Mouse (Mus musculus): ENCODE measurements around the gene Extl1. TPM values are rescaled to one million over a fixed set of nuclear protein-coding genes. Genes with fewer than 3 reads are reported as not detected.

Extl1 gene
- polyA plus RNA-seq, 1 experiment from 2014 or later: 0.11 TPM

DNA sequence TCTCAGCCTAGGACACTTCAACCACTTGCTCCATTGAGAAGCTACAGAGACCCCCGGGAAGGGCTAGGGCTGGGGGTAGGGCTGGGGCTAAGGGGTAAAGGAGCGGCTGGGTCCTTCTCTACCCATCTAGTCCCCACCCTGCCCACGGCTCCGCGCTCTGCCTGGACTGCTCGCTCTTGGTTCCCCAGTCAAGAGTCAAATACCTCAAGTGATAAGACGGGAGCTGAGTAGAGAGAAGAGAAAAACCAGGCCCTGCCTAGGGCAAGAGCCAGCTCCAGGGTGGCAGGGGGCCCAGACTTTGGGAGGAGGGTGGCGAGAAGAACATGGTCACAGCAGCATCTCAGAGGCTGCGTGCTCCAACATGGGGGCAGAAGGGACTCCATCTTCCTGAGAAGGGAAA lies 68.2 kb downstream of the Extl1 start:
- Histone ChIP-seq H3K36me3 (ENCODE audit: control insufficient read depth, insufficient read depth, low read length) (no peaks in the 10 kb centered on the region), H3K9me3 (ENCODE audit: control insufficient read depth, low read length) (peaks cover 2% of the 10 kb centered on the region; the same call in 1 of the 2 replicates)

DNA sequence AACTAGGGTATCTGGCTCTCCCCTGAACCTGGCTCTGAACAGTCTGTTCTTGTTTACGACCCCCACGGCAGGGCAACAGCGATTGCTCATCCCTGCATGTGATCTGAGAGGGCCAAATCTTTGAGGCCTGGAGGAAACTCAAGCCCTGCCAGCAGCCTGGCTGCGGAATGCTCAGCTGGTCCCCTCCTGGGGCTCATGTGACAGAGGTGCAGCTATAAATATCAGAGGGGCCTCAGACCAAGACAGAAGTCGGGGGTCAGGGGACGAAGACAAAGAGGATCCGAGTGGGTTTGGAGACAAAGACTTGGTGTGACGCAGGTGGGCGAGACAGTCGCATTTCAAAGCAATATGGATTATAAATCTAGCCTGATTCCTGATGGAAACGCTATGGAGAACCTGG lies 68.8 kb downstream of the Extl1 start, which contains the start of gene Trim63:
TSS of gene Trim63 (plus strand) at position 245 of the 400 bp plus-strand sequence.
- no peaks in the 10 kb centered on the region for H3K36me3 ChIP-seq (ENCODE audit: control insufficient read depth, insufficient read depth, low read length)
- H3K27me3 ChIP-seq (ENCODE audit: control insufficient read depth, insufficient read depth, low read length): no peaks in the 10 kb centered on the region
- 41% methylated on average over 11 of the region's 11 CpGs for WGBS
- H3K4me2 ChIP-seq: no peak within 1 kb of the TSS
- no peak within 1 kb of the TSS for H3K9ac ChIP-seq (ENCODE audit: low read length)
- ATAC-seq (ENCODE audit: low FRiP score) (no peak), DNase-seq (ENCODE audit: low spot score, missing footprints) (no peak)
- H3K4me3 ChIP-seq (ENCODE audit: low read depth, low read length): no peak within 1 kb of the TSS
- H3K9me3 ChIP-seq (ENCODE audit: control insufficient read depth, low read length): peaks cover 2% of the 10 kb centered on the region; the same call in 1 of the 2 replicates
- no peak within 1 kb of the TSS for H3K27ac ChIP-seq (ENCODE audit: low read depth, low read length)
- no peaks in the 10 kb centered on the region for H3K4me1 ChIP-seq (ENCODE audit: control insufficient read depth, insufficient read depth, low read length)

More for the DNA sequence above, 68.2 kb downstream of the Extl1 start:
- ATAC-seq (ENCODE audit: low FRiP score) (no peak), DNase-seq (ENCODE audit: low spot score, missing footprints) (no peak)
- Histone ChIP-seq H3K4me3 (ENCODE audit: low read depth, low read length) (no peak overlapping the region), H3K4me2 (no peak overlapping the region), H3K4me1 (ENCODE audit: control insufficient read depth, insufficient read depth, low read length) (no peaks in the 10 kb centered on the region), H3K9ac (ENCODE audit: low read length) (no peak overlapping the region), H3K27me3 (ENCODE audit: control insufficient read depth, insufficient read depth, low read length) (no peaks in the 10 kb centered on the region), H3K27ac (ENCODE audit: low read depth, low read length) (no peak overlapping the region)
- WGBS: 87% methylated on average over 9 of the region's 9 CpGs

DNA sequence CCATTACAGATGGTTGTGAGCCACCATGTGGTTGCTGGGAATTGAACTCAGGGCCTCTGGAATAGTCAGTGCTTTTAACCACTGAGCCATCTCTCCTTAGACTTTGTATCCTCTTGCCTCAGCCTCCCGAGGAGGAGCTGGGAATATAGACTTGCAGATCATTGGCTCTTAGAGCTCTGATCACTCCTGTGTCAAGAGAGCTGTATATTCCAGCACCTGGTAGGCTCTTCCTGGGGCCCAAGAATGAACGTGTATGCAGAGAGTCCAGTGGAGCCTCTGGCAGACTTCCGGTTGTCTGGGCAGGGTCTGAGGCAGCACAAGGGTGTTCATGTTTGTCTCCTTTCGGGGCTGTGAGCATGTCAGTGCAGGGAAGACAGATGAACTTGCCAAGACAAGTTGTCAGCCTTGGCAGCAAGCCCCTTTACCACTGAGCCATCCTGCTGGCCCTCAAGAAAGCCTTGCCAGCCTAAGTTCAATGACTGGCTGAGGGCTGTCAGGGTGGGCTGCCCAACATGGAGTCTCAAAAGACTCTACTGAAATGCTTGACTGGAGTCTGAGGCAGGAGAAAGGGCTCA lies 69.5 kb downstream of the Extl1 start:
- Histone ChIP-seq H3K27ac (ENCODE audit: low read depth, low read length) (no peak overlapping the region), H3K9ac (ENCODE audit: low read length) (no peak overlapping the region), H3K4me3 (ENCODE audit: low read depth, low read length) (no peak overlapping the region), H3K27me3 (ENCODE audit: control insufficient read depth, insufficient read depth, low read length) (no peaks in the 10 kb centered on the region), H3K4me2 (no peak overlapping the region), H3K36me3 (ENCODE audit: control insufficient read depth, insufficient read depth, low read length) (no peaks in the 10 kb centered on the region), H3K9me3 (ENCODE audit: control insufficient read depth, low read length) (peaks cover 2% of the 10 kb centered on the region; the same call in 1 of the 2 replicates), H3K4me1 (ENCODE audit: control insufficient read depth, insufficient read depth, low read length) (no peaks in the 10 kb centered on the region)
- no peak for DNase-seq (ENCODE audit: low spot score, missing footprints)
- no peak for ATAC-seq (ENCODE audit: low FRiP score)
- WGBS: 86% methylated on average over 4 of the region's 4 CpGs

DNA sequence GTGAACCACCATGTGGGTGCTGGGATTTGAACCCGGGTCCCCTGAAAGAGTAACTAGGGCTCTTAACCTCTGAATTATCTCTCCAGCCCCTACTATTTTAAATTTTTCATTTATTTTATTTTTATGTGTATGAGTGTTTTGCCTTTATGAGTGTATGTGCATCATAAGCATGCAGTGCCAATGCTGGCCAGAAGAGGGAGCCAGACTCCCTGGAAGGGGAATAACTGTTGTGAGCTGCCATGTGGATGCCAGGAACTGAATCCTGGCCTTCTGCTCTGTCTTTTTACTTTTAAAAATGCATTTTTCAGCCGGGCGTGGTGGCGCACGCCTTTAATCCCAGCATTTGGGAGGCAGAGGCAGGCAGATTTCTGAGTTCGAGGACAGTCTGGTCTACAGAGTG lies 70.7 kb downstream of the Extl1 start:
- H3K4me2 ChIP-seq: no peak overlapping the region
- peaks cover 2% of the 10 kb centered on the region; the same call in 1 of the 2 replicates for H3K9me3 ChIP-seq (ENCODE audit: control insufficient read depth, low read length)
- no peaks in the 10 kb centered on the region for H3K36me3 ChIP-seq (ENCODE audit: control insufficient read depth, insufficient read depth, low read length)
- DNase-seq (ENCODE audit: low spot score, missing footprints) (no peak), ATAC-seq (ENCODE audit: low FRiP score) (no peak)
- no peaks in the 10 kb centered on the region for H3K4me1 ChIP-seq (ENCODE audit: control insufficient read depth, insufficient read depth, low read length)
- H3K9ac ChIP-seq (ENCODE audit: low read length): no peak overlapping the region
- H3K27me3 ChIP-seq (ENCODE audit: control insufficient read depth, insufficient read depth, low read length): no peaks in the 10 kb centered on the region
- WGBS: 96% methylated on average over 6 of the region's 6 CpGs
- no peak overlapping the region for H3K4me3 ChIP-seq (ENCODE audit: low read depth, low read length)
- H3K27ac ChIP-seq (ENCODE audit: low read depth, low read length): no peak overlapping the region

DNA sequence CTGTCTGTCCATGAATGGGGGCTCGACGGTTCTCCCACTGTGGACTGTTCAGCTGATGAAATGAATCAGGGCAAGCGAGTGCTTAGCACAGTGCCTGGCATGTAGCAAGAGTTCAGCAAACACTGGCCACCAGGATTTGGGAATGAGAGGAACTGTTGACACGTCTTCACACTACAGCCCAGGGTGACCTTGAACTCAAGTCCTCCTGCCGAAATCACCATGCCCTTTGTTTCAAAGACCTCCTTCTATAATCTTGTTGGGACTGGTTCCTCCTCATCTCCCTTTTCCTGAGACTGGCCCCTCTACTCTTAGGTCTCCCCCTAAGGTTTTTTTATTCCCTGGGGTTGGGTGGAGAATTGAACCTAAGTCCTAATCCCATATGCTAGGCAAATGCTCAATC lies 71.3 kb downstream of the Extl1 start:
- peaks cover 2% of the 10 kb centered on the region; the same call in 1 of the 2 replicates for H3K9me3 ChIP-seq (ENCODE audit: control insufficient read depth, low read length)
- DNase-seq (ENCODE audit: low spot score, missing footprints) (no peak), ATAC-seq (ENCODE audit: low FRiP score) (no peak)
- no peaks in the 10 kb centered on the region for H3K36me3 ChIP-seq (ENCODE audit: control insufficient read depth, insufficient read depth, low read length)
- H3K27me3 ChIP-seq (ENCODE audit: control insufficient read depth, insufficient read depth, low read length): no peaks in the 10 kb centered on the region
- H3K4me1 ChIP-seq (ENCODE audit: control insufficient read depth, insufficient read depth, low read length): peaks cover 2% of the 10 kb centered on the region; the same call in 1 of the 2 replicates
- no peak overlapping the region for H3K4me3 ChIP-seq (ENCODE audit: low read depth, low read length)
- H3K27ac ChIP-seq (ENCODE audit: low read depth, low read length): no peak overlapping the region
- H3K9ac ChIP-seq (ENCODE audit: low read length): no peak overlapping the region
- H3K4me2 ChIP-seq: no peak overlapping the region
- WGBS: 94% methylated on average over 5 of the region's 5 CpGs

DNA sequence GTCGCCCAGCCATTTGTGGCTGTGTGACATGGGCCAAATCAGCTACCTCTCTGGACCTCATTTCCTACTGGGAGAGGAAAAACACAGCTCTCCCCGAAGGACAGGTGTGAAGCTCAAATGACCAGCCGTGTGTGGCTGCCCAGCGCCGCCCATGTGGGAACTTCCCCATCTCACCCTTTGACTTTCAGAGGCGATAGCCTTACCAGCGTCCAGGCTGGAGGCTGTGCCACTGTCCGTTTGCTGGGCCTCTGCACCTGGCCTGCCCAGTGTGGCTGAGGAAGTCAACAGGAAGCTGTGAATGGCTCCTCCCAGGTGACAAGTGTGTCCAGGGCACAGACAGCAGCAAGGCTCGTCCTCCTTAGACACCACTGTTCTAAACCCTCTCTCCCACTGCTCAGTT lies 71.9 kb downstream of the Extl1 start:
- peaks cover 4% of the 10 kb centered on the region; the same call in 1 of the 2 replicates for H3K4me1 ChIP-seq (ENCODE audit: control insufficient read depth, insufficient read depth, low read length)
- H3K27me3 ChIP-seq (ENCODE audit: control insufficient read depth, insufficient read depth, low read length): no peaks in the 10 kb centered on the region
- no peak overlapping the region for H3K4me2 ChIP-seq
- no peak overlapping the region for H3K27ac ChIP-seq (ENCODE audit: low read depth, low read length)
- ATAC-seq (ENCODE audit: low FRiP score) (no peak), DNase-seq (ENCODE audit: low spot score, missing footprints) (no peak)
- H3K9ac ChIP-seq (ENCODE audit: low read length): no peak overlapping the region
- 90% methylated on average over 9 of the region's 9 CpGs for WGBS
- H3K9me3 ChIP-seq (ENCODE audit: control insufficient read depth, low read length): peaks cover 2% of the 10 kb centered on the region; the same call in 1 of the 2 replicates
- no peaks in the 10 kb centered on the region for H3K36me3 ChIP-seq (ENCODE audit: control insufficient read depth, insufficient read depth, low read length)
- H3K4me3 ChIP-seq (ENCODE audit: low read depth, low read length): no peak overlapping the region

DNA sequence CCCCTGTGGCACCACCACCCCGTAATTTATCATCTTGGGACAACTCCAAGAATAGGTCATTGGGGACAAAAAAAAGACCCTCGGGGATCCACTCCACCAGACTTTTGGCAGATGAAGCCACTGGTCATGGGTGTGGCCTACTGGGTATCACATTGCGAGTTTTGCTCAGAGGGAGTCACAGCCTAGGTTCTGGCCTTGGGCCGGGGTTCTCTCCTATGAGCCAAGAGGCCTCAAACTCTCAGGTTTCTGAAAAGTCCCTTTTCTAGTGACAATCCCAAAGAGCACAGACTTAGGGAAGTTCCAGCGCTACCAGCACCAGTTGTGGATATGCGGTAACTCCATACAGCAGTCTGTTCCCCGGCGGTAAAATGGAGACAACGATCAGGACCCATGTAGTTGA lies 73.0 kb downstream of the Extl1 start:
- Histone ChIP-seq H3K4me3 (ENCODE audit: low read depth, low read length) (no peak overlapping the region), H3K36me3 (ENCODE audit: control insufficient read depth, insufficient read depth, low read length) (no peaks in the 10 kb centered on the region), H3K4me2 (no peak overlapping the region), H3K27ac (ENCODE audit: low read depth, low read length) (no peak overlapping the region), H3K27me3 (ENCODE audit: control insufficient read depth, insufficient read depth, low read length) (no peaks in the 10 kb centered on the region), H3K4me1 (ENCODE audit: control insufficient read depth, insufficient read depth, low read length) (peaks cover 4% of the 10 kb centered on the region; the same call in 1 of the 2 replicates), H3K9me3 (ENCODE audit: control insufficient read depth, low read length) (peaks cover 2% of the 10 kb centered on the region; the same call in 1 of the 2 replicates), H3K9ac (ENCODE audit: low read length) (no peak overlapping the region)
- DNase-seq (ENCODE audit: low spot score, missing footprints): no peak
- 93% methylated on average over 9 of the region's 9 CpGs for WGBS
- ATAC-seq (ENCODE audit: low FRiP score): no peak

DNA sequence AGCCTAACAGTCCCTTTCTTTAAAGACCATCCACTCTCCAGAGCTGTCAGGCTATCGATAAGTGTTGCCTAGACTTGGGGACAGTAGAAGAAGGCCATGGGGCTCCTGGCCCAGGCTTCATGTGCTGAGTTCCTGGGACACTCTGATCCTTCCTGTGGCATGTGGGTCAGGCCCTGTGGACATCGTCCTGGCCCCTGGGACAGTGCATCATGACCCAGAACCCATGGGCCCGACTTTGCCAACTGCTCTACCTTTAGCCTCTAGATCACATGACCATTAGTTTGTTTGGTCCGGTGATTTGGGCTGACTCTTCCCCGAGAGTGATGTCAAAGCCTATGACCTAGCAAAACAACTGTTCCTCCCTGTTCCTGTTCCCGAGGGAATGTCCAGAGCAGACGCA lies 73.5 kb downstream of the Extl1 start:
- Histone ChIP-seq H3K4me1 (ENCODE audit: control insufficient read depth, insufficient read depth, low read length) (peaks cover 4% of the 10 kb centered on the region; the same call in 1 of the 2 replicates), H3K27me3 (ENCODE audit: control insufficient read depth, insufficient read depth, low read length) (no peaks in the 10 kb centered on the region), H3K36me3 (ENCODE audit: control insufficient read depth, insufficient read depth, low read length) (no peaks in the 10 kb centered on the region), H3K9me3 (ENCODE audit: control insufficient read depth, low read length) (peaks cover 2% of the 10 kb centered on the region; the same call in 1 of the 2 replicates), H3K4me2 (no peak overlapping the region), H3K9ac (ENCODE audit: low read length) (no peak overlapping the region), H3K27ac (ENCODE audit: low read depth, low read length) (no peak overlapping the region), H3K4me3 (ENCODE audit: low read depth, low read length) (no peak overlapping the region)
- no peak for ATAC-seq (ENCODE audit: low FRiP score)
- 84% methylated on average over 7 of the region's 7 CpGs for WGBS
- DNase-seq (ENCODE audit: low spot score, missing footprints): no peak

DNA sequence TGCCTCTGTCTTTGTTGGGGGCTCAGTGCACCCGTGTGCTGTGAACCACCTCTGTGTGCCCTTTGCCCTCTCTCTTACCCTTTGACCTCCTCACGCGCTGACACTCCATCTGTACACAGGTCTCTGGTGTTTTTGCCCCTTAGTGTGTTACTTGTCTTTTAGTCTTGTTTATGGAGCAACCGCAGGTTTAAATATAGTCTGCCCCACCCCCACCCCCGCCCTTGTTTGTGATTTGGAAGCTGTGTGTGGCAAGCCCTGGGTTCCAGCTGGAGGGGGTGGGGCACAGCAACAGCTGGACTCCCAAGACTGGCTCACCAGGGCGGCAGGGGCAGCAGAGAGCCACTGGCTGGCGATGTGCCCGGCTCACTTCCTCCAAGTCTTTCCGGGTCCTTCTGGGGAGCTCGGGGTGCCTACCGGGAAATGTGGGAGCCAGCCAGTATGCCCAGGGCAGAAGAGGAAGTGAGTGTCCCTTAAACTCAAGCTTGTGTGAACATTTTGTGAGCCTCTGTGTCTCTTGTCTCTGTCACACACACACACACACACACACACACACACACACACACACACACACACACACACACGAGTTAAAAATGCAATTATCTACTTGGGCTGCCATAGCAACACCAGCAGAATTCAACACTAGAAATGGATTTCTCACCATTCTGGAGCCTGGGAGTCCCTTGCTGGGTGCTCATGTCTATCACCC lies 76.1 kb downstream of the Extl1 start:
- no peak overlapping the region for H3K27ac ChIP-seq (ENCODE audit: low read depth, low read length)
- no peak overlapping the region for H3K9ac ChIP-seq (ENCODE audit: low read length)
- peaks cover 4% of the 10 kb centered on the region; the same call in 1 of the 2 replicates for H3K4me1 ChIP-seq (ENCODE audit: control insufficient read depth, insufficient read depth, low read length)
- ATAC-seq (ENCODE audit: low FRiP score) (no peak), DNase-seq (ENCODE audit: low spot score, missing footprints) (peak; percentile 87)
- 19% methylated on average over 12 of the region's 12 CpGs for WGBS
- no peaks in the 10 kb centered on the region for H3K27me3 ChIP-seq (ENCODE audit: control insufficient read depth, insufficient read depth, low read length)
- H3K4me2 ChIP-seq: no peak overlapping the region
- no peaks in the 10 kb centered on the region for H3K36me3 ChIP-seq (ENCODE audit: control insufficient read depth, insufficient read depth, low read length)
- H3K4me3 ChIP-seq (ENCODE audit: low read depth, low read length): no peak overlapping the region
- H3K9me3 ChIP-seq (ENCODE audit: control insufficient read depth, low read length): no peaks in the 10 kb centered on the region

Data from midbrain, embryonic 11.5 days (tissue).